Mouse (Mus musculus) MEL (cell line): Measurements from ENCODE around the gene Rep15. TPM values are rescaled to one million over a fixed set of nuclear protein-coding genes. Genes with fewer than 3 reads are reported as not detected.

ENCODE experiments used
- DNase-seq: peaks from one replicate; pipeline ENCODE4 v3.0.0; 2011; ENCODE audit warnings: low read depth, low spot score
- H3K27ac ChIP-seq: 2 replicates; pipeline ENCODE4 v1.5.1; 2012; ENCODE audit warnings: low read depth, mild to moderate bottlenecking, control low read depth, low read length, moderate library complexity; ENCODE audit not compliant: control insufficient read depth
- H3K27me3 ChIP-seq, 2 experiments: fragments of 150-350 bp in 1 of 2; sonication (generic) in 1 of 2; 2 replicates each; pipeline ENCODE4 v1.6.1; 2012; ENCODE audit warnings: low read length in 2 of 2, mild to moderate bottlenecking in 2 of 2, improper control_type of control experiment in 1 of 2, moderate library complexity in 1 of 2; ENCODE audit not compliant: insufficient read depth in 2 of 2, control insufficient read depth in 1 of 2
- H3K36me3 ChIP-seq, 2 experiments: 2 replicates each; pipeline ENCODE4 v1.6.1; 2012 to 2014; ENCODE audit warnings: low read length in 2 of 2, improper control_type of control experiment in 1 of 2, inconsistent platforms in 1 of 2, mild to moderate bottlenecking in 1 of 2; ENCODE audit not compliant: insufficient read depth in 2 of 2, control insufficient read depth in 1 of 2
- H3K4me1 ChIP-seq, 2 experiments: fragments of 150-350 bp in 1 of 2; sonication (generic) in 1 of 2; 2 replicates each; pipeline ENCODE4 v1.6.1; 2012; ENCODE audit warnings: low read length in 2 of 2, improper control_type of control experiment in 1 of 2, mild to moderate bottlenecking in 1 of 2; ENCODE audit not compliant: insufficient read depth in 2 of 2, control insufficient read depth in 1 of 2
- H3K4me3 ChIP-seq, 2 experiments: fragments of 150-350 bp in 1 of 2; sonication (generic) in 1 of 2; 2 replicates each; pipeline ENCODE4 v1.5.1; 2012; ENCODE audit warnings: low read depth in 2 of 2, low read length in 2 of 2, mild to moderate bottlenecking in 2 of 2, moderate library complexity in 2 of 2, control low read depth in 1 of 2, improper control_type of control experiment in 1 of 2; ENCODE audit not compliant: control insufficient read depth in 1 of 2, insufficient read depth in 1 of 2
- H3K79me2 ChIP-seq: 2 replicates; pipeline ENCODE4 v1.6.1; 2012; ENCODE audit warnings: mild to moderate bottlenecking, low read length, moderate library complexity; ENCODE audit not compliant: control insufficient read depth, poor library complexity, insufficient read depth
- H3K9ac ChIP-seq: 2 replicates; pipeline ENCODE4 v1.6.1; 2012; ENCODE audit warnings: low read depth, mild to moderate bottlenecking, control low read depth, low read length, moderate library complexity; ENCODE audit not compliant: control insufficient read depth, poor library complexity, severe bottlenecking
- H3K9me3 ChIP-seq: fragments of 150-350 bp; sonication (generic); replicated peaks from 2 replicates; pipeline ENCODE4 v1.6.1; 2012; ENCODE audit warnings: mild to moderate bottlenecking, low read length, improper control_type of control experiment, moderate library complexity; ENCODE audit not compliant: insufficient read depth
- BHLHE40 ChIP-seq: IDR thresholded peaks from 2 replicates; pipeline ENCODE4 v1.6.1; 2012; ENCODE audit warnings: low read depth, mild to moderate bottlenecking, inconsistent platforms, low read length, improper control_type of control experiment, borderline replicate concordance
- E2F4 ChIP-seq: IDR thresholded peaks from 2 replicates; pipeline ENCODE4 v1.6.1; 2011; ENCODE audit warnings: low read depth, low read length, improper control_type of control experiment, borderline replicate concordance
- ELF1 ChIP-seq: IDR thresholded peaks from 2 replicates; pipeline ENCODE4 v1.6.1; 2014; ENCODE audit warnings: low read depth, mild to moderate bottlenecking, inconsistent platforms, low read length, improper control_type of control experiment, moderate library complexity
- EP300 ChIP-seq, 2 experiments: IDR thresholded peaks; 2 replicates each; pipeline ENCODE4 v1.6.1; 2011; ENCODE audit warnings: improper control_type of control experiment in 2 of 2, low read length in 2 of 2, low read depth in 1 of 2, mild to moderate bottlenecking in 1 of 2
- ETS1 ChIP-seq: IDR thresholded peaks from 2 replicates; pipeline ENCODE4 v1.6.1; 2012; ENCODE audit warnings: low read depth, mild to moderate bottlenecking, inconsistent platforms, low read length, improper control_type of control experiment, moderate library complexity
- JUND ChIP-seq: IDR thresholded peaks from 2 replicates; pipeline ENCODE4 v1.6.1; 2011; ENCODE audit warnings: low read depth, mild to moderate bottlenecking, improper control_type of control experiment, low read length
- MEF2A ChIP-seq: IDR thresholded peaks from 2 replicates; pipeline ENCODE4 v1.6.1; 2014; ENCODE audit warnings: low read depth, mild to moderate bottlenecking, inconsistent platforms, low read length, improper control_type of control experiment; ENCODE audit not compliant: poor library complexity, insufficient replicate concordance, severe bottlenecking; ENCODE audit errors: extremely low read depth
- MYB ChIP-seq: IDR thresholded peaks from 2 replicates; pipeline ENCODE4 v1.6.1; 2011; ENCODE audit warnings: mild to moderate bottlenecking, low read depth, low read length, improper control_type of control experiment
- TBP ChIP-seq: IDR thresholded peaks from 2 replicates; pipeline ENCODE4 v1.8.0; 2011; ENCODE audit warnings: low read depth, low read length, improper control_type of control experiment
- polyA plus RNA-seq, 2 experiments: library from polyadenylated mRNA; stranded (reverse) in 1 of 2; unstranded in 1 of 2; fragments of >175 nt in 1 of 2; fragments of >200 nt in 1 of 2; gene quantifications; 2 replicates each; pipeline versions ENCODE4 v1.2.1 to v1.2.4; 2012; ENCODE audit warnings: low replicate concordance in 2 of 2, low read depth in 1 of 2; ENCODE audit not compliant: insufficient read length in 2 of 2, insufficient read depth in 1 of 2, missing spikeins in 1 of 2
- total RNA-seq: library from RNA; depleted of rRNA; stranded (reverse); fragments of 300-350 nt; gene quantifications from 2 replicates; pipeline ENCODE4 v1.2.3, GENCODE M21; 2012

Rep15 gene
- total and polyA plus RNA-seq, 3 experiments: 0.31 to 0.43 TPM; not detected in 1

DNA sequence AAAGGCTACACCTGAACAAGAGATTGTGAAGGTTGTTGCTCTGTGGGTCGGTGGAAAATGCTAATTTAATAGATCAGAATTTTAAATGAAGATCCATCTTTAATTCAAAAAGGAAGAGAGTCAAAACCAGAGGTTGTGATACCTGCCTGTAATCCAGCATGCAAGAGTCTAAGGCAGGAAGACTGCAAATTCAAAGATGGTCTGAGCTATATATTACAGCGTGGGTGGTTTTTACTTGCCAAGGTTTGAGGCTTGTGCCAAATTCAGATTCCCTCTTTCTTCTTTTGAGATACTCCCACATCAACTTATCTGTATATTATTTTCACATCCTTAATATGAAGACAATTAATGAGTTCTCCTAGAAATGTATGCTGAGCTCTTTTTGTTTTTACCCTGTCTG lies 4.0 kb upstream of the Rep15 start:
- DNase-seq: no peak
- H3K27me3 ChIP-seq: no peaks in the 10 kb centered on the region
- no peak for TF ChIP-seq BHLHE40
- no peak for TF ChIP-seq ELF1
- TF ChIP-seq EP300 (IDR thresholded peaks at IDR 0.05; ENCODE audit: low read depth in 1 of 2, low read length in 2 of 2): no peak
- no peaks in the 10 kb centered on the region for H3K9me3 ChIP-seq
- H3K79me2 ChIP-seq: no peaks in the 10 kb centered on the region
- no peaks in the 10 kb centered on the region; a peak in 1 of 4 replicates for H3K36me3 ChIP-seq
- peaks cover 2 to 5% of the 10 kb centered on the region in 2 experiments; a peak in 3 of 4 replicates for H3K4me1 ChIP-seq
- H3K27ac ChIP-seq: no peak overlapping the region
- no peak overlapping the region for H3K4me3 ChIP-seq
- H3K9ac ChIP-seq: no peak overlapping the region

- H3K9ac ChIP-seq: no peak overlapping the region
- H3K9me3 ChIP-seq: no peaks in the 10 kb centered on the region
- no peak overlapping the region for H3K27ac ChIP-seq
- H3K36me3 ChIP-seq: no peaks in the 10 kb centered on the region; a peak in 1 of 4 replicates
- no peak overlapping the region for H3K4me3 ChIP-seq
- H3K27me3 ChIP-seq: no peaks in the 10 kb centered on the region
- H3K79me2 ChIP-seq: no peaks in the 10 kb centered on the region
- DNase-seq: no peak
- no peaks in the 10 kb centered on the region for H3K4me1 ChIP-seq
- TF ChIP-seq ETS1 (no peak), E2F4 (no peak)
These were observed 2.8 kb upstream of the Rep15 start for GRCm38 (mm10) chr6:147029591-147029990.

- no peak for DNase-seq
- Histone ChIP-seq H3K9ac (no peak overlapping the region), H3K9me3 (no peaks in the 10 kb centered on the region), H3K27ac (no peak overlapping the region), H3K79me2 (no peaks in the 10 kb centered on the region), H3K4me3 (no peak overlapping the region), H3K36me3 (no peaks in the 10 kb centered on the region; a peak in 1 of 4 replicates), H3K4me1 (no peaks in the 10 kb centered on the region), H3K27me3 (no peaks in the 10 kb centered on the region)
- no peak for TF ChIP-seq TBP
- no peak for TF ChIP-seq JUND
- no peak for TF ChIP-seq MYB
- no peak for TF ChIP-seq MEF2A
These were observed 2.1 kb upstream of the Rep15 start for GRCm38 (mm10) chr6:147030096-147030885.
